16 mouse cellular contexts compared by ENCODE assay signal in the genomic region with DNA sequence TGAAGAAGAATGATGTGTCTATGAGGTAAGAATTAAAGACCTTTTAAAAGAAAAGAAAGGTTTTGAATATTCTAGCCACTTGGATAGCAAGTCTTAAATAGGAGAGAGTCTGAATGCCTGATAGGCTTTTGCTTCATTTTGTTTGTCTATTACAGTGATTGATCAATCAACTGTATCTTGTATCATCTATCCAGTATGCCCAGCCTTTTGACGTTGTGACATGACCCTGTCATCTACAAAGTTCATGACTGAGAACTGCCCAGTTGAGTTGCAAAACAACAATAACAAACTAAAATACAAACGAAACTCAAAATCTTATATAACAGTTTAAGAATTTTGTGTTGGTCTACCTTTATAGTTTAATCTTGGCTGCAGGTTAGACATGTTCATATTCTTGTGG.
DNase-seq lines count a peak whose midpoint lies in the region.
"Had no signal": no experiment of that assay in that cellular context is flagged by ENCODE, and none has a peak within 500 bp of the region (broad histone marks: within the 10 kb centered on the region; RNA-seq: fewer than 3 reads in every experiment).

No protein-coding gene starts in this region.

- DNase-seq in heart, adult 11 months, result peak; percentile 12
- DNase-seq in heart, postnatal 36 days, result no peak
- DNase-seq in adipocyte (ENCODE audit: low spot score), result peak; percentile 14
- DNase-seq in fat pad, adult 2 months (ENCODE audit: extremely low read depth, low read depth, low spot score), result peak; percentile 3
- DNase-seq in kidney, postnatal 25 days, result no peak
- no peak for DNase-seq in gastrocnemius, postnatal 36 days
- DNase-seq: adrenal gland, adult 2 months; adrenal gland, postnatal 25 days; B cell, adult 2 months; cerebellum, adult 11-12 months; cerebellum, adult 2 months; cerebellum, adult 9-10 months; cerebellum, postnatal 10 days; cerebellum, postnatal 36 days; embryo, embryonic 11 days; forebrain, postnatal 0 days had no signal

- intact Hi-C loops in heart, postnatal 36 days (cut with DNase I), result no loop called here
- intact Hi-C loops in gastrocnemius, postnatal 36 days (cut with DNase I), result no loop called here

Comparison
In these comparisons a context has a peak if more than half of its experiments do, and no peak if none do; other contexts are left out.
1. DNase-seq: peak in heart, adult 11 months (single experiment), adipocyte (single experiment) and fat pad, adult 2 months (single experiment); none in heart, postnatal 36 days (0 of 2), kidney, postnatal 25 days (0 of 2) and gastrocnemius, postnatal 36 days (0 of 2).